Mouse (Mus musculus) lung, embryonic 16.5 days (tissue): ENCODE results near the gene Kcnk13. TPM values are rescaled to one million over a fixed set of nuclear protein-coding genes. Genes with fewer than 3 reads are reported as not detected.

Experiments used
- ATAC-seq: fragments of 200-750 bp; cut with Nextera tagmentation; 2 replicates; pipeline ENCODE4 v1.8.0; 2017; ENCODE audit warnings: low read depth, mild to moderate bottlenecking, moderate library complexity
- H3K27ac ChIP-seq: fragments of 300-500 bp; sonication (generic); 2 replicates; pipeline ENCODE4 v1.5.1; 2014; ENCODE audit warnings: mild to moderate bottlenecking, control low read depth, low read length
- H3K27me3 ChIP-seq: fragments of 300-500 bp; sonication (generic); 2 replicates; pipeline ENCODE4 v1.6.1; 2014; ENCODE audit warnings: low read depth, low read length, mixed read lengths; ENCODE audit not compliant: control insufficient read depth, insufficient read depth
- H3K36me3 ChIP-seq: fragments of 300-500 bp; sonication (generic); 2 replicates; pipeline ENCODE4 v1.6.1; 2014; ENCODE audit warnings: low read length; ENCODE audit not compliant: control insufficient read depth, insufficient read depth
- H3K4me1 ChIP-seq: fragments of 300-500 bp; sonication (generic); replicated peaks from 2 replicates; pipeline ENCODE4 v1.6.1; 2014; ENCODE audit warnings: low read length, mixed read lengths; ENCODE audit not compliant: control insufficient read depth, insufficient read depth
- H3K4me2 ChIP-seq: fragments of 300-500 bp; sonication (generic); 2 replicates; pipeline ENCODE4 v1.6.1; 2014; ENCODE audit warnings: low read depth, low read length, control low read depth
- H3K4me3 ChIP-seq: fragments of 300-500 bp; sonication (generic); 2 replicates; pipeline ENCODE4 v1.5.1; 2014; ENCODE audit warnings: mild to moderate bottlenecking, low read length, control low read depth
- H3K9ac ChIP-seq: fragments of 300-500 bp; sonication (generic); 2 replicates; pipeline ENCODE4 v1.6.1; 2014; ENCODE audit warnings: low read length, control low read depth
- H3K9me3 ChIP-seq: fragments of 300-500 bp; sonication (generic); 2 replicates; pipeline ENCODE4 v1.6.1; 2016; ENCODE audit warnings: low read length; ENCODE audit not compliant: control insufficient read depth
- WGBS: fragments of 180-500 bp; shearing (Covaris S2); extraction: QIAGEN DNeasy Blood & Tissue Kit; methylation state at CpG from one replicate; pipeline ENCODE4 v1.1.7; 2014; 5-methylcytosine and 5-hydroxymethylcytosine counted together
- polyA plus RNA-seq: library from polyadenylated mRNA; unstranded; fragments of >200 nt; fragmentation: Nextera tagmentation; extraction: Ambion mirVana; gene quantifications from 2 replicates; pipeline ENCODE4 v1.2.1, GENCODE M21; 2015

Gene Kcnk13
- polyA plus RNA-seq, 1 experiment from 2014 or later = 4.9 TPM

DNA sequence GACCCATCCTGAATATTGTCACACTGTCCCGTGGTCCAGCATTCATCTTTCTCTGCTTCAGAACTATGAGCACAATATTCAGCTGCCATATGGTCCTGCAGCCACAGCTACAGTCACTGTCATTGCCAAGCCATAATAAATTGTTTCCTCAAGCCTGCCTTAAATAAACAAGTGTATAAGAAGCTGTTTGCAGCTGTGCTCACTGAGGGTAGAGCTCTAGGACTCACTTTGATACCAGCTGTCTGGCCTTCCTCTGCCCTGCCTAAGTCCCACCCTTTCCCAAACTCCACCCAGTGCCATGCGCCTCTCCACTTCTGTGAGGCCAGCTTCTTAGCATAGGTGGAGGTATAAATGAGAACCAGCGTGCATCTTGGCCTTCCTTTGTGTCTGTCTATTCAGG lies 30.7 kb upstream of the Kcnk13 start:
- Histone ChIP-seq H3K27me3 (no peaks in the 10 kb centered on the region), H3K9ac (no peak overlapping the region), H3K4me1 (peaks cover 3% of the 10 kb centered on the region; the same call in 1 of the 2 replicates), H3K36me3 (peaks cover 4% of the 10 kb centered on the region; the same call in 1 of the 2 replicates), H3K27ac (no peak overlapping the region), H3K9me3 (no peaks in the 10 kb centered on the region), H3K4me2 (no peak overlapping the region), H3K4me3 (no peak overlapping the region)
- WGBS = 54% methylated on average over 3 of the region's 3 CpGs
- peak; percentile 36 for ATAC-seq

DNA sequence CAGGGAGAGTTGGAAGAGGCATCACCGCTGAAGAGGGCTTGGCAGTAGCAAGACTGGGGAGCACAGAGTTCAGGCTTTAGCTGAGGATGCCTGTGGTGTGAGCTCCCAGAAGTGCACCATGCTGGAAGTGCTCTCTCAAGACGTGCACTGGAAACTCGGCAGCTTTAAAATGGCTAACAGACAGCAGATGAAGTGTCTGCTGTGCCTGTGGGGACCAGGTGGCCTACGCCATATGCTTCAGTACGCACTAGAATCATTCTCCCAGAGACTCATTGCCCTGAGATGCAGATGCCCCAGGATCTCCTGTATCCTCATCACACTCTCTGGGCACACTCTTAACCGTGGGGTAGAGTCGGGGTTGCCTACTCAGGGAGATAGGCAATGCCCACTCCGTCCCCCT lies 28.9 kb upstream of the Kcnk13 start:
- Histone ChIP-seq H3K4me3 (no peak overlapping the region), H3K27ac (no peak overlapping the region), H3K9me3 (no peaks in the 10 kb centered on the region), H3K4me1 (peaks cover 8% of the 10 kb centered on the region; the same call in 1 of the 2 replicates), H3K27me3 (no peaks in the 10 kb centered on the region), H3K9ac (no peak overlapping the region), H3K4me2 (no peak overlapping the region), H3K36me3 (peaks cover 4% of the 10 kb centered on the region; the same call in 1 of the 2 replicates)
- no peak for ATAC-seq
- WGBS = 93% methylated on average over 8 of the region's 8 CpGs

DNA sequence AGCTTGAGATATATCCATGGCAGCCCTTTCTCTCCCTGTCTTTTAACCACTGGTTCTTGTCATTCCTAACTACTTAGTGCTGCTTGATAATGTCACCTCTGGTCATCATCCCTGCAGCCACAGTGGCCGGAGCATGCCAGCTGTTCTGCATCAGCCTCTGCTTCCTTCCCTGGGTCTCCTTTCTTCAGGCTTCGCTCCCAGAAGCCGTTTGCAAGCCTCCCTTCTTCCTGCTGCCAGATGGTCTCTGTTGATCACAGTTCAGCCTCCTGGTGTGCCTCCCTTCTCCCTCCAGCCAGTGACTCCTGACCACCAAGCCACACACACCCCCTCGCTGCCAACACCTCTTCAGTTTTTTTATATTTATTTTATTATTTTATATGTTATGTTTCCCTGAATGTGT lies 25.8 kb upstream of the Kcnk13 start:
- H3K27ac ChIP-seq = peak overlapping the region; percentile 81

DNA sequence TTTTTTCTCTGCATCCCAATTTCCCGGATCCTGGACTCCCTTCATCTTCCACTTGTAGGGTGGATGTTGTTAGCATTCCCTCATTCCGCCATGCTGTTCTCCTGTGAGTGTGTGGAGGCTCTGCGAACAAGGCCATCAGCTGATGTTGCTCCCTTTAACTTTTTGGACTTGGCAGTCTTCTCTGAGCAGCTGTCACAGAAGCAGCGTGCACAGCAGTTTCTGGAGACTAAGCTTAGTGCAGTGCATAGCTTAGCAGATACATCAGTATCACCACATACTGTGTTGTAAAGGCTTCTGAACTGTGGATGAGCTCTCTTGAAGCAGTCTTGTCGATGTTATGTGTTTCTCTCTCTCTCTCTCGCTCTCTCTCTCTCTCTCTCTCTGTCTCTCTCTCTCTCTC lies 25.1 kb upstream of the Kcnk13 start:
- peak; percentile 83 for ATAC-seq

More for the DNA sequence above, 25.8 kb upstream of the Kcnk13 start:
- H3K4me1 ChIP-seq = peaks cover 6% of the 10 kb centered on the region; the same call in 1 of the 2 replicates
- H3K36me3 ChIP-seq = peaks cover 4% of the 10 kb centered on the region; the same call in 1 of the 2 replicates
- WGBS = 52% methylated on average over 4 of the region's 4 CpGs
- no peak overlapping the region for H3K4me2 ChIP-seq
- H3K27me3 ChIP-seq = no peaks in the 10 kb centered on the region
- H3K9me3 ChIP-seq = no peaks in the 10 kb centered on the region
- no peak overlapping the region for H3K4me3 ChIP-seq
- H3K9ac ChIP-seq = no peak overlapping the region
- ATAC-seq = peak; percentile 93

DNA sequence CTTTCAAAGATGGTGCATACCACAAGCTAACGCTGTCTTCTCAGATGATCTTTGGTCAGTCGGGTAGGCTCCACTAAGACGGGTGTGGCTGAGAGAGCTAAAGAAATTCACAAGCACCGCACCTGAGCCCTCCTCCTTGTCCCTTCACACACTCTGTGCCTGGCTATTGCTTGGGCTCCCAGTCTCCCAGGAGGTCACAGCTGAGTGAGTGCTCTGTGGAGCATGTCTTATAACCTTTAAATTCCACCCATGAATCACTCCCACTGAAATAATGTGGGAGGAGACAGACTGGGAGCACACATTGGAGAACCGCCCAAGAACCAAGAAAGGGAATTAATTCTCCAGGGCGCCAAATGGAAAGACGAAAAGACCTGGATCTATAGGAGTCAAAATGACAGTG lies 23.6 kb upstream of the Kcnk13 start:
- H3K36me3 ChIP-seq = peaks cover 2% of the 10 kb centered on the region; the same call in 1 of the 2 replicates
- no peak for ATAC-seq
- H3K27ac ChIP-seq = no peak overlapping the region
- H3K4me2 ChIP-seq = no peak overlapping the region
- WGBS = 88% methylated on average over 7 of the region's 7 CpGs
- H3K4me3 ChIP-seq = no peak overlapping the region
- no peaks in the 10 kb centered on the region for H3K27me3 ChIP-seq
- H3K9me3 ChIP-seq = no peaks in the 10 kb centered on the region
- no peak overlapping the region for H3K9ac ChIP-seq
- peaks cover 5% of the 10 kb centered on the region; the same call in 1 of the 2 replicates for H3K4me1 ChIP-seq

More for the DNA sequence above, 25.1 kb upstream of the Kcnk13 start:
- WGBS = 60% methylated on average over 6 of the region's 6 CpGs
- no peaks in the 10 kb centered on the region for H3K27me3 ChIP-seq
- peaks cover 5% of the 10 kb centered on the region; the same call in 1 of the 2 replicates for H3K4me1 ChIP-seq
- no peak overlapping the region for H3K9ac ChIP-seq
- peaks cover 4% of the 10 kb centered on the region; the same call in 1 of the 2 replicates for H3K36me3 ChIP-seq
- H3K9me3 ChIP-seq = no peaks in the 10 kb centered on the region
- H3K27ac ChIP-seq = peak overlapping the region; percentile 81
- no peak overlapping the region for H3K4me2 ChIP-seq
- no peak overlapping the region for H3K4me3 ChIP-seq

DNA sequence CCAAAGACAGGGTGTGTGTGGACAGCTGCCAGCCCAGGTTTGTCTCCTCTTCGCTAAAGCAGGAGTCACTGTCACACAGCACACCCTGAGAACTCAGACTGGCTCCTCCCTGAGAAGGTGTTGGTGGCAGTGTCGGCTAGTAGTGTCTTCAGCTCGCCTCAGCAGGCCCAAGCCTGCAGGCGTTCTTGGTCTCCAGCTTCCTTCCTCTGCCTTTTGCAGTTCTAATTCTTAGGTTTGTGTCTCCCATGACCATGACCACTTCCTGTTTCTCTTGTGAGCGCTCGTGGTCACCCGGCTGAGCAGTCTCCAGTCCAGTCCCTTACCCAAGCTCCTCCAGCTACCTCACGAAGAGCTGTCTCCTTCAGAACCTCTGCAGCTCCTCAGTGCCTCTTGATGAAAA lies 21.9 kb upstream of the Kcnk13 start:
- 72% methylated on average over 8 of the region's 8 CpGs for WGBS
- no peaks in the 10 kb centered on the region for H3K27me3 ChIP-seq
- peaks cover 5% of the 10 kb centered on the region; the same call in 1 of the 2 replicates for H3K4me1 ChIP-seq

DNA sequence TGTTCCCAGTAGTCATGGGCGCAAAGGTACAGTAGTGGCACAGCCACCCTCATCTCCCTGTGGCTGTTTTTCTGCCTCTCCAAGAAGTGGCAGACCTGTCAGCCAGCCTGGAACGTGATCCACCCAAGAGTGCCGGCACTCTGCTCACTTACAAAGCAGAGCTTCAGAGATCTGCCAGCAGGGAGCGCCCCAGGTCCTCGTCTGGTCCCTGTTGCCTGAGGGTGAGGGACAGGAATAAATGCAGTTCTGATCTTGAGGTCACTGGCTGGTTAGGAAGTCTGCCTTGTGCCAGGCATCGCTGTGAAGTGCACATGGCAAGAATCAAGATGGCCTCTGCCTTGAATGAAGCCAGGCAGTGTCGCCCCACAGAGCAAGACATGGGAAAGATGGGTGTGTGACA lies 11.4 kb upstream of the Kcnk13 start:
- H3K4me1 ChIP-seq = peaks cover 2% of the 10 kb centered on the region; the same call in 1 of the 2 replicates
- WGBS = 57% methylated on average over 7 of the region's 7 CpGs
- ATAC-seq = no peak; the same call in 1 of the 2 replicates
- no peak overlapping the region for H3K9ac ChIP-seq
- H3K27me3 ChIP-seq = no peaks in the 10 kb centered on the region
- no peaks in the 10 kb centered on the region for H3K9me3 ChIP-seq
- no peak overlapping the region for H3K4me3 ChIP-seq
- no peak overlapping the region for H3K4me2 ChIP-seq
- H3K36me3 ChIP-seq = no peaks in the 10 kb centered on the region
- no peak overlapping the region for H3K27ac ChIP-seq

More for the DNA sequence above, 21.9 kb upstream of the Kcnk13 start:
- no peak overlapping the region for H3K27ac ChIP-seq
- H3K9ac ChIP-seq = no peak overlapping the region
- no peak for ATAC-seq
- H3K9me3 ChIP-seq = no peaks in the 10 kb centered on the region
- no peak overlapping the region for H3K4me3 ChIP-seq
- H3K36me3 ChIP-seq = no peaks in the 10 kb centered on the region
- H3K4me2 ChIP-seq = no peak overlapping the region

DNA sequence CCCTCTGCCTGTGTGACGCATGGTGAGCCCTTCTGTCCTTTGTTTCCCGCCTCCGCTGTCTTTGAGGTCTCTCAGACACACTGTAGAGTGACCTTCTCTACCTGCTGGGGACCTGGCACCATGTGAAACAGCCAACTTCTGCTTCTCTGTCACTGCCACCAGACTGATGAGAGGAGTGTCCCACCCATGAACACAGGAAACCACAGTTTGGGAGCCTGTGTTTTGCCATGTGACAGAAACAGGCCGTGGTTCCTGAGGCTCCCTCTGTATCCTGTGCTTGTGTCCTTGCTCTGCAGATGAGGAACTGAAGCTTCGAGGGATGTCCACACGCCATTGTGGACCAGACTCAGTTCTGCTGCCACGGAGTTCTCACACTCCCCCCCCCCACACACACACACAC lies 7.9 kb upstream of the Kcnk13 start:
- Histone ChIP-seq H3K4me3 (no peak overlapping the region), H3K27ac (no peak overlapping the region), H3K27me3 (no peaks in the 10 kb centered on the region), H3K4me1 (peaks cover 7% of the 10 kb centered on the region; the same call in 1 of the 2 replicates), H3K9ac (no peak overlapping the region), H3K9me3 (no peaks in the 10 kb centered on the region), H3K4me2 (no peak overlapping the region), H3K36me3 (no peaks in the 10 kb centered on the region)
- WGBS = 75% methylated on average over 7 of the region's 7 CpGs
- no peak for ATAC-seq

DNA sequence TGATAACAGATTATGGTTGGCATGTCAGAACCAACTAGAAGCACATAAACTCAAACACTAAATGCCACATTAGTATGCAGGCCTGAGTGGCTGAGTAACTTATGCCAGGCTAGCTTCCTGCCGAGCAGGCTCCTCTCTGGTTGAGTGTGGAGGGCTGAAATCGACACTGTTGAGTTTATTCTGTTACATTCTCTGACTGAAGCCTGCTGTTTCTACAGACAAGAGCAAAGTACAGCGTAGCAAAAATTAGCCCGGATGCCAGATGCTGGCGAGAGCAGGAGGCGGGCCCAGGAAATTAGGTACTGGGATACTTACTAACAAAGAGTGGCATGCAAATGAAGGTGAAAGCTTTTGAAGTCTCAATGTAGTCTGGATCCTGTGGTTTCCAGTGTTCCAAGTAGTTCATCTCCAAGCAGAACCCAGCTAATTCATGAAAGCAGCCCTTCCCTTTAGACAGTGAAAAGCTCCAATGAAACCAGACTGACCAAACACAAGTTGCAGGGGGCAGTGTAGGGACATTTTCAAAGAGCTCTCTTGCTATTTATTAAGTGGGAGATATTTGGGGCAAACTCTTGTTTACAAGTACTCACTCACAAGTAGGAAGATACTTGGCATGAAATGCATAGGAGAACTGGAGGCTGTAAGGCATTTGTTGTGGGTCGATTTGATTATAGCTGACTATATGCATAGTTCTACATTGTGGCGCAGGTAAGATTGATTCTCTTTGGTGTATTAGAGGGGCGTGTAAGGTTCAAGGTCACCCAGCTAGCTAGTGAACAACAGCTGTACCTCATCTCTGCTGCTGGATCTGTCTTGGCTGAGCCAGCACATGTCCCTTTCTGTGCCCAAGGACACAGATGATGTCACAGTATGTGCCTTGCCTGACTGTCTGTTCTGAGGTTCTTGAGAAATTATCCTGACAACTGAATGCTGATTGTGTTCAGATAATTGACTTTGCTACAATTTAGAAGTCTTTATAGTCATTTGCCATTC lies 5.9 kb upstream of the Kcnk13 start:
- H3K36me3 ChIP-seq = no peaks in the 10 kb centered on the region
- peaks cover 7% of the 10 kb centered on the region; the same call in 1 of the 2 replicates for H3K4me1 ChIP-seq
- 53% methylated on average over 9 of the region's 9 CpGs for WGBS
- peak; percentile 70 for ATAC-seq
- H3K27ac ChIP-seq = peak overlapping the region; percentile 54
- no peak overlapping the region for H3K4me2 ChIP-seq
- no peak overlapping the region for H3K9ac ChIP-seq
- no peak overlapping the region for H3K4me3 ChIP-seq
- peaks cover 5% of the 10 kb centered on the region for H3K27me3 ChIP-seq
- no peaks in the 10 kb centered on the region for H3K9me3 ChIP-seq
